Mouse (Mus musculus) retina, postnatal 1 day (tissue): ENCODE results near the gene Gm10720.
"Not testable (repeated sequence)": the region's sequence is repeated elsewhere in the genome, so short reads cannot be mapped to it uniquely, and the experiment has no call there.

Experiments
- DNase-seq: peaks from one replicate; pipeline ENCODE4 v3.0.0-alpha.2; 2012

The Gm10720 gene

DNA sequence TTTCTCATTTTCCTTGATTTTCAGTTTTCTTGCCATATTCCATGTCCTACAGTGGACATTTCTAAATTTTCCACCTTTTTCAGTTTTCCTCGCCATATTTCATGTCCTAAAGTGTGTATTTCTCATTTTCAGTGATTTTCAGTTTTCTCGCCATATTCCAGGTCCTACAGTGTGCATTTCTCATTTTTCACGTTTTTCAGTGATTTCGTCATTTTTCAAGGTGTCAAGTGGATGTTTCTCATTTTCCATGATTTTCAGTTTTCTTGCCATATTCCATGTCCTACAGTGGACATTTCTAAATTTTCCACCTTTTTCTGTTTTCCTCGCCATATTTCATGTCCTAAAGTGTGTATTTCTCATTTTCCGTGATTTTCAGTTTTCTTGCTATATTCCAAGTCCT is 10.2 kb downstream of the Gm10720 start:
- DNase-seq: not testable (repeated sequence)

DNA sequence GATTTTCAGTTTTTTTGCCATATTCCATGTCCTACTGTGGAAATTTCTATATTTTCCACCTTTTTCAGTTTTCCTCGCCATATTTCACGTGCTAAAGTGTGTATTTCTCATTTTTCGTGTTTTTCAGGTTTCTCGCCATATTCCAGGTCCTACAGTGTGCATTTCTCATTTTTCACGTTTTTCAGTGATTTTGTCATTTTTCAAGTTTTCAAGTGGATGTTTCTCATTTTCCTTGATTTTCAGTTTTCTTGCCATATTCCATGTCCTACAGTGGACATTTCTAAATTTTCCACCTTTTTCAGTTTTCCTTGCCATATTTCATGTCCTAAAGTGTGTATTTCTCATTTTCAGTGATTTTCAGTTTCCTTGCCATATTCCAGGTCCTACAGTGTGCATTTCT is 10.7 kb downstream of the Gm10720 start:
- DNase-seq: not testable (repeated sequence)

DNA sequence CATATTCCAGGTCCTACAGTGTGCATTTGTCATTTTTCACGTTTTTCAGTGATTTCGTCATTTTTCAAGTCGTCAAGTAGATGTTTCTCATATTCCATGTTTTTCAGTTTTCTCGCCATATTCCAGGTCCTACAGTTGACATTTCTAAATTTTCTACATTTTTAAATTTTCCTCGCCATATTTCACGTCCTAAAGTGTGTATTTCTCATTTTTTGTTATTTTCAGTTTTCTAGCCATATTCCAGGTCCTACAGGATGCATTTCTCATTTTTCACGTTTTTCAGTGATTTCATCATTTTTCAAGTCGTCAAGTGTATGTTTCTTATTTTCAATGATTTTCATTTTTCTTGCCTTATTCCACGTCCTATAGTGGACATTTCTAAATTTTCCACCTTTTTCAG is 11.3 kb downstream of the Gm10720 start:
- DNase-seq: not testable (repeated sequence)

DNA sequence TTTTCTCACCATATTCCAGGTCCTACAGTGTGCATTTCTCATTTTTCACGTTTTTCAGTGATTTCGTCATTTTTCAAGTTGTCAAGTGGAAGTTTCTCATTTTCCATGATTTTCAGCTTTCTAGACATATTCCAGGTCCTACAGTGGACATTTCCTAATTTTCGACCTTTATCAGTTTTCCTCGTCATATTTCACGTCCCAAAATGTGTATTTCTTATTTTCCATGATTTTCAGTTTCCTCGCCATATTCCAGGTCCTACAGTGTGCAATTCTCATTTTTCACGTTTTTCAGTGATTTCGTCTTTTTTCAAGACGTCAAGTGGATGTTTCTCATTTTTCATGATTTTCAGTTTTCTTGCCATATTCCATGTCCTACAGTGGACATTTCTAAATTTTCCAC is 11.7 kb downstream of the Gm10720 start:
- peak; percentile 73 for DNase-seq

DNA sequence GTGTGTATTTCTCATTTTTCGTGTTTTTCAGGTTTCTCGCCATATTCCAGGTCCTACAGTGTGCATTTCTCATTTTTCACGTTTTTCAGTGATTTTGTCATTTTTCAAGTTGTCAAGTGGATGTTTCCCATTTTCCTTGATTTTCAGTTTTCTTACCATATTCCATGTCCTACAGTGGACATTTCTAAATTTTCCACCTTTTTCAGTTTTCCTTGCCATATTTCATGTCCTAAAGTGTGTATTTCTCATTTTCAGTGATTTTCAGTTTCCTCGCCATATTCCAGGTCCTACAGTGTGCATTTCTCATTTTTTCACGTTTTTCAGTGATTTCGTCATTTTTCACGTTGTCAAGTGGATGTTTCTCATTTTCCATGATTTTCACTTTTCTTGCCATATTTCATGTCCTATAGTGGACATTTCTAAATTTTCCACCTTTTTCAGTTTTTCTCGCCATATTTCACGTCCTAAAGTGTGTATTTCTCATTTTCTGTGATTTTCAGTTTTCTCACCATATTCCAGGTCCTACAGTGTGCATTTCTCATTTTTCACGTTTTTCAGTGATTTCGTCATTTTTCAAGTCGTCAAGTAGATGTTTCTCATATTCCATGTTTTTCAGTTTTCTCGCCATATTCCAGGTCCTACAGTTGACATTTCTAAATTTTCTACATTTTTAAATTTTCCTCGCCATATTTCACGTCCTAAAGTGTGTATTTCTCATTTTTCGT is 14.0 kb downstream of the Gm10720 start:
- not testable (repeated sequence) for DNase-seq

DNA sequence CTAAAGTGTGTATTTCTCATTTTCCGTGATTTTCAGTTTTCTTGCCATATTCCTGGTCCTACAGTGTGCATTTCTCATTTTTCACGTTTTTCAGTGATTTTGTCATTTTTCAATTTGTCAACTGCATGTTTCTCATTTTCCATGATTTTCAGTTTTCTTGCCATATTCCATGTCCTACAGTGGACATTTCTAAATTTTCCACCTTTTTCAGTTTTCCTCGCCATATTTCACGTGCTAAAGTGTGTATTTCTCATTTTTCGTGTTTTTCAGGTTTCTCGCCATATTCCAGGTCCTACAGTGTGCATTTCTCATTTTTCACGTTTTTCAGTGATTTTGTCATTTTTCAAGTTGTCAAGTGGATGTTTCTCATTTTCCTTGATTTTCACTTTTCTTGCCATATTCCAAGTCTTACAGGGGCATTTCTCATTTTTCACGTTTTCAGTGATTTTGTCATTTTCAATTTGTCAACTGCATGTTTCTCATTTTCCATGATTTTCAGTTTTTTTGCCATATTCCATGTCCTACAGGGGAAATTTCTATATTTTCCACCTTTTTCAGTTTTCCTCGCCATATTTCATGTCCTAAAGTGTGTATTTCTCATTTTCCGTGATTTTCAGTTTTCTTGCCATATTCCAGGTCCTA is 15.3 kb downstream of the Gm10720 start:
- peak; percentile 93 for DNase-seq

DNA sequence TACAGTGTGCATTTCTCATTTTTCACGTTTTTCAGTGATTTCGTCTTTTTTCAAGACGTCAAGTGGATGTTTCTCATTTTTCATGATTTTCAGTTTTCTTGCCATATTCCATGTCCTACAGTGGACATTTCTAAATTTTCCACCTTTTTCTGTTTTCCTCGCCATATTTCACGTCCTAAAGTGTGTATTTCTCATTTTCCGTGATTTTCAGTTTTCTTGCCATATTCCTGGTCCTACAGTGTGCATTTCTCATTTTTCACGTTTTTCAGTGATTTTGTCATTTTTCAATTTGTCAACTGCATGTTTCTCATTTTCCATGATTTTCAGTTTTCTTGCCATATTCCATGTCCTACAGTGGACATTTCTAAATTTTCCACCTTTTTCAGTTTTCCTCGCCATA is 18.8 kb downstream of the Gm10720 start, which contains the start of gene Gm17535:
TSS of gene Gm17535 (plus strand) at position 301 of the 400 bp plus-strand sequence.
- DNase-seq: not testable (repeated sequence)

DNA sequence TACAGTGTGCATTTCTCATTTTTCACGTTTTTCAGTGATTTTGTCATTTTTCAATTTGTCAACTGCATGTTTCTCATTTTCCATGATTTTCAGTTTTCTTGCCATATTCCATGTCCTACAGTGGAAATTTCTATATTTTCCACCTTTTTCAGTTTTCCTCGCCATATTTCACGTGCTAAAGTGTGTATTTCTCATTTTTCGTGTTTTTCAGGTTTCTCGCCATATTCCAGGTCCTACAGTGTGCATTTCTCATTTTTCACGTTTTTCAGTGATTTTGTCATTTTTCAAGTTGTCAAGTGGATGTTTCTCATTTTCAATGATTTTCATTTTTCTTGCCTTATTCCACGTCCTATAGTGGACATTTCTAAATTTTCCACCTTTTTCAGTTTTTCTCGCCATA is 21.1 kb downstream of the Gm10720 start, which contains the start of gene Gm10715:
TSS of gene Gm10715 (plus strand) at position 301 of the 400 bp plus-strand sequence.
- DNase-seq: not testable (repeated sequence)

DNA sequence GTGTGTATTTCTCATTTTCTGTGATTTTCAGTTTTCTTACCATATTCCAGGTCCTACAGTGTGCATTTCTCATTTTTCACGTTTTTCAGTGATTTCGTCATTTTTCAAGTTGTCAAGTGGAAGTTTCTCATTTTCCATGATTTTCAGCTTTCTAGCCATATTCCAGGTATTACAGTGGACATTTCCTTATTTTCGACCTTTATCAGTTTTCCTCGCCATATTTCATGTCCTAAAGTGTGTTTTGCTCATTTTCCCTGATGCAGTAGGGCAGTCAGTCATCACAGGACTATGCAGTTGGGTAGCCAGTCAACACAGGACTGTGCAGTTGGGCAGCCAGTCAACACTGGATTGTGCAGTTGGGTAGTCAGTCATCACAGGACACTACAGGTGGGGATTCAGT is 22.7 kb downstream of the Gm10720 start:
- peak; percentile 56 for DNase-seq
